Mouse (Mus musculus) embryonic facial prominence, embryonic 11.5 days (tissue): ENCODE results near the gene AI661453. TPM values are rescaled to one million over a fixed set of nuclear protein-coding genes. Genes with fewer than 3 reads are reported as not detected.

ENCODE experiments used
- ATAC-seq: fragments of 200-750 bp; cut with Nextera tagmentation; replicated peaks from 2 replicates; pipeline ENCODE4 v1.8.0; 2017; ENCODE audit warnings: low read depth; ENCODE audit not compliant: insufficient number of reproducible peaks, low FRiP score, low TSS enrichment
- DNase-seq: peaks from one replicate; pipeline ENCODE4 v3.0.0-alpha.2; 2015; ENCODE audit warnings: low spot score
- H3K27ac ChIP-seq: fragments of 300-500 bp; sonication (generic); replicated peaks from 2 replicates; pipeline ENCODE4 v1.5.1; 2014; ENCODE audit warnings: mild to moderate bottlenecking, low read depth, low read length, control low read depth
- H3K27me3 ChIP-seq: fragments of 300-500 bp; sonication (generic); 2 replicates; pipeline ENCODE4 v1.6.1; 2014; ENCODE audit warnings: mild to moderate bottlenecking, low read length, moderate library complexity, mixed read lengths; ENCODE audit not compliant: control insufficient read depth, insufficient read depth
- H3K36me3 ChIP-seq: fragments of 300-500 bp; sonication (generic); replicated peaks from 2 replicates; pipeline ENCODE4 v1.6.1; 2014; ENCODE audit warnings: low read depth, mild to moderate bottlenecking, low read length, moderate library complexity, mixed read lengths; ENCODE audit not compliant: control insufficient read depth, insufficient read depth
- H3K4me1 ChIP-seq: fragments of 300-500 bp; sonication (generic); 2 replicates; pipeline ENCODE4 v1.6.1; 2014; ENCODE audit warnings: low read length, mixed read lengths; ENCODE audit not compliant: control insufficient read depth, insufficient read depth
- H3K4me2 ChIP-seq: fragments of 300-500 bp; sonication (generic); 2 replicates; pipeline ENCODE4 v1.6.1; 2014; ENCODE audit warnings: low read depth, mild to moderate bottlenecking, control low read depth, low read length, moderate library complexity
- H3K4me3 ChIP-seq: fragments of 300-500 bp; sonication (generic); 2 replicates; pipeline ENCODE4 v1.5.1; 2014; ENCODE audit warnings: low read depth, low read length, control low read depth
- H3K9ac ChIP-seq: fragments of 300-500 bp; sonication (generic); replicated peaks from 2 replicates; pipeline ENCODE4 v1.6.1; 2014; ENCODE audit warnings: mild to moderate bottlenecking, control low read depth, low read length
- H3K9me3 ChIP-seq: fragments of 300-500 bp; sonication (generic); replicated peaks from 2 replicates; pipeline ENCODE4 v1.6.1; 2016; ENCODE audit warnings: mild to moderate bottlenecking, low read length, inconsistent platforms, mixed read lengths; ENCODE audit not compliant: control insufficient read depth
- WGBS: fragments of 180-500 bp; shearing (Covaris S2); extraction: QIAGEN DNeasy Blood & Tissue Kit; methylation state at CpG from one replicate; pipeline ENCODE4 v1.1.7; 2014; 5-methylcytosine and 5-hydroxymethylcytosine counted together
- polyA plus RNA-seq: library from polyadenylated mRNA; unstranded; fragments of >200 nt; fragmentation: Nextera tagmentation; extraction: Ambion mirVana; gene quantifications from 2 replicates; pipeline ENCODE4 v1.2.1, GENCODE M21; 2014

Gene AI661453
- polyA plus RNA-seq, 1 experiment from 2014 or later, result 0.43 TPM

- 69% methylated on average over 6 of the region's 6 CpGs for WGBS
- no peak overlapping the region for H3K27ac ChIP-seq
- H3K9me3 ChIP-seq, result no peaks in the 10 kb centered on the region
- no peaks in the 10 kb centered on the region for H3K27me3 ChIP-seq
- H3K4me2 ChIP-seq, result no peak overlapping the region
- DNase-seq (no peak), ATAC-seq (no peak)
- H3K9ac ChIP-seq, result no peak overlapping the region
- no peaks in the 10 kb centered on the region for H3K36me3 ChIP-seq
- H3K4me3 ChIP-seq, result no peak overlapping the region
- no peaks in the 10 kb centered on the region; the same call in none of the 2 replicates for H3K4me1 ChIP-seq
Measured at GRCm38 (mm10) chr17:47444113-47444512, 7.7 kb downstream of the AI661453 start.

DNA sequence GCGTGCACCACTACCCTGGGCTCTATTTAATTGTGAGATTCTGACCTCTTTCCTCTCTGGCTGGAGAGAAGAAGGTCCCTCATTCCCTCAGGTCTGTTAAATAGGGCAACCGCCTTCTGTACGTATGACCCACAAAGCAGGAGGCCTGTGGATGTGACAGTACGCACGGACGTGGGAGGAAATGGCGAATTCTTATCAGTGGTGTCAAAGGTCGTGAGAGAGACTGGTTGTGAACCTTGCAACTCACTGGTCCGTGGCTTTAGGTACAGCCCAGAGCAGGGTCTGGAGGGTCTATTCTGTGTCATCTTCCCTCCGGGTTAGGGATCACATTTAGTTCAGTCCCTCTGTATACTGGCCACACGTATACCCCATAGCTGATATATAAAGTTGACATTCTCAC lies 9.1 kb downstream of the AI661453 start:
- 69% methylated on average over 11 of the region's 11 CpGs for WGBS
- ATAC-seq, result no peak

GRCm38 (mm10) chr17:47446025-47446424 lies 9.6 kb downstream of the AI661453 start:
- H3K4me3 ChIP-seq, result no peak overlapping the region
- H3K27ac ChIP-seq, result no peak overlapping the region
- WGBS, result 69% methylated on average over 9 of the region's 9 CpGs
- H3K4me2 ChIP-seq, result no peak overlapping the region
- ATAC-seq (no peak), DNase-seq (no peak)
- no peak overlapping the region for H3K9ac ChIP-seq
- no peaks in the 10 kb centered on the region; the same call in 1 of the 2 replicates for H3K4me1 ChIP-seq
- no peaks in the 10 kb centered on the region for H3K9me3 ChIP-seq
- no peaks in the 10 kb centered on the region for H3K36me3 ChIP-seq
- H3K27me3 ChIP-seq, result no peaks in the 10 kb centered on the region

More for the DNA sequence above, 9.1 kb downstream of the AI661453 start:
- H3K27ac ChIP-seq, result no peak overlapping the region
- no peak overlapping the region for H3K4me2 ChIP-seq
- no peak overlapping the region for H3K4me3 ChIP-seq
- DNase-seq, result no peak
- no peaks in the 10 kb centered on the region for H3K9me3 ChIP-seq
- no peaks in the 10 kb centered on the region for H3K36me3 ChIP-seq
- H3K9ac ChIP-seq, result no peak overlapping the region
- no peaks in the 10 kb centered on the region for H3K27me3 ChIP-seq
- H3K4me1 ChIP-seq, result no peaks in the 10 kb centered on the region; the same call in none of the 2 replicates

DNA sequence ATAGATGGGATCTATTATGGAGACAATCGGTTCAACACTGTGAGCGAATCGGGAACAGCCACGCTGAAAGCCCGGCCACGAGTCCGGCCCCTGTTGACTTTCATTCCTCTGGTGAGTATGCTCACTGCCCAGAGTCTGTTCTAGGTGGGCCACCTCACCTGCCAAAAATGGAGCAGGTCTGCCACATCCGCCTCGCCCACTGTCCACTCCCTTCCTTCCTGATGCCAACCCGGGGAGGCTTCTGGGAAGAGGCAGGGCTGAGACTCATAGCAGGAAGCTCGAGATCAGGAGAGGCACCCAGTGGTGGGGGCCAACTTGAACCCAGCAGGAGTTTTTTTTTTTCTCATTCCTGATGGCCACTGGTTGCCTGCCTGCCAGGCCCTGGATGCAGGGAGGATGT lies 10.1 kb downstream of the AI661453 start:
- no peaks in the 10 kb centered on the region for H3K36me3 ChIP-seq
- WGBS, result 92% methylated on average over 11 of the region's 11 CpGs
- no peaks in the 10 kb centered on the region; the same call in 1 of the 2 replicates for H3K4me1 ChIP-seq
- DNase-seq (no peak), ATAC-seq (no peak)
- no peak overlapping the region for H3K27ac ChIP-seq
- no peak overlapping the region for H3K4me2 ChIP-seq
- no peaks in the 10 kb centered on the region for H3K9me3 ChIP-seq
- no peaks in the 10 kb centered on the region for H3K27me3 ChIP-seq
- H3K4me3 ChIP-seq, result no peak overlapping the region
- H3K9ac ChIP-seq, result no peak overlapping the region

GRCm38 (mm10) chr17:47448523-47449372 lies 12.3 kb downstream of the AI661453 start:
- Histone ChIP-seq H3K9me3 (no peaks in the 10 kb centered on the region), H3K27ac (no peak overlapping the region), H3K4me3 (no peak overlapping the region), H3K4me2 (no peak overlapping the region), H3K4me1 (peaks cover 2% of the 10 kb centered on the region), H3K27me3 (no peaks in the 10 kb centered on the region), H3K9ac (no peak overlapping the region), H3K36me3 (no peaks in the 10 kb centered on the region)
- ATAC-seq (no peak), DNase-seq (no peak)
- WGBS, result 33% methylated on average over 8 of the region's 8 CpGs

GRCm38 (mm10) chr17:47449432-47449831 lies 13.0 kb downstream of the AI661453 start:
- DNase-seq, result no peak
- Histone ChIP-seq H3K9me3 (no peaks in the 10 kb centered on the region), H3K27ac (no peak overlapping the region), H3K4me2 (no peak overlapping the region), H3K4me3 (no peak overlapping the region), H3K27me3 (no peaks in the 10 kb centered on the region), H3K4me1 (peaks cover 2% of the 10 kb centered on the region), H3K36me3 (no peaks in the 10 kb centered on the region), H3K9ac (no peak overlapping the region)
- WGBS, result 58% methylated on average over 5 of the region's 5 CpGs
- ATAC-seq, result no peak

DNA sequence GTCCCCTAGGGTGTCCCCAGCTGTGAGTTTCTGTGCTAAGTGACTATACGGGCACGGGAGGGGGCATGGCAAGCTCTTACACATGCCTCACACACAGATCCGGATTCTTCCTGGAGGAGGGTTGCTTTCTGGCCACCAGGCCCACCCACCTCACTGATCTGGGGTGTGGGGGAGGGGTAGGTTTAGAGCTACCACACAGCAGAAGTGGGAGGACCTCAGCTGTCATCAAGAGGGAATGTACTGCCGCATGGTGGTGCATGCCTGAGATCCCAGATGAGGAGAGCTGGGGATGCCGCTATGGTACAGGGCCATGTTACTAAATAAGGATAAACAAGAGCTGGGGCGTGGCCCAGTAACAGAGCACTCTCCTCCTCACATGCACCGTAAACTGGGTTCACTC lies 13.8 kb downstream of the AI661453 start:
- no peak overlapping the region for H3K4me2 ChIP-seq
- 33% methylated on average over 7 of the region's 7 CpGs for WGBS
- no peak overlapping the region for H3K9ac ChIP-seq
- ATAC-seq (0 out of 2 replicates have a peak, but pooled peaks have one; percentile 41), DNase-seq (no peak)
- peaks cover 2% of the 10 kb centered on the region for H3K4me1 ChIP-seq
- H3K27me3 ChIP-seq, result no peaks in the 10 kb centered on the region
- no peaks in the 10 kb centered on the region for H3K9me3 ChIP-seq
- H3K36me3 ChIP-seq, result no peaks in the 10 kb centered on the region
- no peak overlapping the region for H3K27ac ChIP-seq
- no peak overlapping the region for H3K4me3 ChIP-seq

DNA sequence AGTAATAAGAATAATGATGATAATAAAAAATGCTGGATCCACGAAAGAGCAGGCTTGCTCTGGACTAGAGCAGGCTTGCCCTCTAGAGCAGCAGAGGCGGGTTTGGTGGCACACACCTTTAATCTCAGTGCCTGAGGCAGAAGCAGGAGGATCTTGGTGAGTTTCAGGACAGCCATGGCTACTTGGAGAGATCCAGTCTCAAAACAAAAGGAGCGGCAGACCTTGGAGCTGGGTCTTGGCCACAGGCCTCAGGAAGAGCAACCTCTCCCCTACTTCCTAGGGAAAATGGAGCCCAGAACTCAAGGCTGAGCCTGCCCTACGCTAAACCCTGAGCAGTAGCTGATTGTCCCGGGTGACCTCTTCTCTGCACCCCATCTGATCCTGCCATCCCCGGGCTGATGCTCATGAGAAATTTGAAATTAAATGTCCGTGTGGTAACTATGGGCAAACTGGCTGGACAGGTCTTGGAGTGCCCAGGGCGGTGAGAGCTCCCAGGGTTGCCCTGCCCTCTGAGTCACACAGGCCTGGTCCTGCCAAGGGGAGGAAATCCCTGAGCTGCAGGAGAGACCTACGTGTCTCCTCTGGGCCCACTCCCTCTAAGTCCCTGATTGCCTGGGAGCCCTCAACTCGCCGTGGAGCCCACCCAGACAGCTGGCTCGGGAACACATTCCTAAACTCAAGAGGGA lies 14.6 kb downstream of the AI661453 start:
- WGBS, result 78% methylated on average over 12 of the region's 12 CpGs
- Histone ChIP-seq H3K4me2 (no peak overlapping the region), H3K9ac (no peak overlapping the region), H3K4me3 (no peak overlapping the region), H3K4me1 (peaks cover 2% of the 10 kb centered on the region), H3K27ac (no peak overlapping the region), H3K27me3 (no peaks in the 10 kb centered on the region), H3K36me3 (no peaks in the 10 kb centered on the region), H3K9me3 (no peaks in the 10 kb centered on the region)
- ATAC-seq (no peak), DNase-seq (no peak)
